Mouse (Mus musculus) heart, postnatal 25 days (tissue): ENCODE measurements at regions not wholly inside any gene's neighbourhood (a gene's known extent, or its start where the extent isn't known, plus 50 kb on each side); places are given as distances from the start of the nearest gene placed in this dataset.
A peak's percentile ranks its signal among the peaks of the same experiment; 100 is the strongest.

Experiments
- DNase-seq: peaks from one replicate; pipeline ENCODE4 v3.0.0; 2022; ENCODE audit warnings: low spot score
- intact Hi-C: fragments of 180-260 bp; cut with DNase I; formaldehyde crosslinking; loops from one replicate; pipeline ENCODE4 v1.15.1; 2025

- DNase-seq = no peak
- intact Hi-C loops = no loop called here
Observed at GRCm38 (mm10) chr1:186255476-186256080, 138.5 kb upstream of the Lyplal1 start.

GRCm38 (mm10) chr1:186254500-186254899 is 137.4 kb upstream of the Lyplal1 start:
- no peak for DNase-seq
- intact Hi-C loops = no loop called here

GRCm38 (mm10) chr1:186252551-186252950 is 135.4 kb upstream of the Lyplal1 start:
- DNase-seq = no peak
- intact Hi-C loops = no loop called here

- intact Hi-C loops = no loop called here
- DNase-seq = no peak
Observed at GRCm38 (mm10) chr1:186250316-186250715, 133.2 kb upstream of the Lyplal1 start.

- intact Hi-C loops = no loop called here
- no peak for DNase-seq
Observed at GRCm38 (mm10) chr1:186249214-186249613, 132.1 kb upstream of the Lyplal1 start.

- intact Hi-C loops = no loop called here
- no peak for DNase-seq
Observed at GRCm38 (mm10) chr1:186245723-186246440, 128.8 kb upstream of the Lyplal1 start.

- intact Hi-C loops = loop anchor here (2.0 to 5.0 kb wide), 2 partner anchors 451 to 472 kb away; no protein-coding TSS in a partner anchor
Observed at GRCm38 (mm10) chr1:186241112-186241511, 124.0 kb upstream of the Lyplal1 start.

GRCm38 (mm10) chr1:186237556-186237955 is 120.4 kb upstream of the Lyplal1 start:
- intact Hi-C loops = no loop called here
- no peak for DNase-seq

More at GRCm38 (mm10) chr1:186241112-186241511, 124.0 kb upstream of the Lyplal1 start:
- DNase-seq = no peak

- intact Hi-C loops = no loop called here
- DNase-seq = no peak
Observed at GRCm38 (mm10) chr1:186236267-186237020, 119.3 kb upstream of the Lyplal1 start.

GRCm38 (mm10) chr1:186234536-186234935 is 117.4 kb upstream of the Lyplal1 start:
- DNase-seq = no peak
- intact Hi-C loops = no loop called here

GRCm38 (mm10) chr1:186230476-186230875 is 113.4 kb upstream of the Lyplal1 start:
- intact Hi-C loops = no loop called here
- DNase-seq = no peak

- intact Hi-C loops = no loop called here
- no peak for DNase-seq
Observed at GRCm38 (mm10) chr1:186229856-186230255, 112.7 kb upstream of the Lyplal1 start.

GRCm38 (mm10) chr1:186228396-186228795 is 111.3 kb upstream of the Lyplal1 start:
- intact Hi-C loops = no loop called here
- peak; percentile 13 for DNase-seq

GRCm38 (mm10) chr1:186224231-186224630 is 107.1 kb upstream of the Lyplal1 start:
- DNase-seq = no peak

GRCm38 (mm10) chr1:186223417-186223816 is 106.3 kb upstream of the Lyplal1 start:
- intact Hi-C loops = no loop called here
- DNase-seq = no peak

More at GRCm38 (mm10) chr1:186224231-186224630, 107.1 kb upstream of the Lyplal1 start:
- intact Hi-C loops = no loop called here

- intact Hi-C loops = no loop called here
Observed at GRCm38 (mm10) chr1:186218995-186219394, 101.9 kb upstream of the Lyplal1 start.

GRCm38 (mm10) chr1:186217198-186217597 is 100.1 kb upstream of the Lyplal1 start:
- intact Hi-C loops = no loop called here
- no peak for DNase-seq

More at GRCm38 (mm10) chr1:186218995-186219394, 101.9 kb upstream of the Lyplal1 start:
- DNase-seq = no peak

- intact Hi-C loops = no loop called here
- DNase-seq = no peak
Observed at GRCm38 (mm10) chr1:186204151-186204550, 87.0 kb upstream of the Lyplal1 start.

GRCm38 (mm10) chr1:186202536-186202935 is 85.4 kb upstream of the Lyplal1 start:
- intact Hi-C loops = no loop called here
- DNase-seq = no peak

GRCm38 (mm10) chr1:186198391-186198790 is 81.3 kb upstream of the Lyplal1 start:
- intact Hi-C loops = no loop called here
- DNase-seq = no peak

GRCm38 (mm10) chr1:186197057-186197456 is 79.9 kb upstream of the Lyplal1 start:
- DNase-seq = peak; percentile 51
- intact Hi-C loops = no loop called here
